Mouse (Mus musculus) cerebellum, postnatal 36 days (tissue): Measurements from ENCODE around the gene Aff1.

Experiments
- DNase-seq, 2 experiments: peaks; one replicate each; pipeline ENCODE4 v3.0.0; 2021 to 2022; ENCODE audit warnings: mixed read lengths in 2 of 2

The Aff1 gene

GRCm38 (mm10) chr5:103776842-103777241 is 84.7 kb downstream of the Aff1 start:
- DNase-seq, result no peak

- no peak for DNase-seq
Measured at GRCm38 (mm10) chr5:103777446-103777845, 85.3 kb downstream of the Aff1 start.

- DNase-seq, result no peak
Measured at GRCm38 (mm10) chr5:103778314-103779117, 86.3 kb downstream of the Aff1 start.

- DNase-seq, result no peak
Measured at GRCm38 (mm10) chr5:103779836-103780235, 87.7 kb downstream of the Aff1 start.

- no peak for DNase-seq
Measured at GRCm38 (mm10) chr5:103780266-103780665, 88.1 kb downstream of the Aff1 start.

GRCm38 (mm10) chr5:103780836-103781235 is 88.7 kb downstream of the Aff1 start:
- peak; percentile 60 to 65 for DNase-seq

GRCm38 (mm10) chr5:103783086-103783668 is 91.0 kb downstream of the Aff1 start:
- DNase-seq, result no peak

- DNase-seq, result no peak
Measured at GRCm38 (mm10) chr5:103786096-103786495, 93.9 kb downstream of the Aff1 start.

GRCm38 (mm10) chr5:103788476-103788875 is 96.3 kb downstream of the Aff1 start:
- DNase-seq, result peak in 1 of 2 experiments; percentile 33

GRCm38 (mm10) chr5:103788976-103789375 is 96.8 kb downstream of the Aff1 start:
- peak; percentile 27 to 46 for DNase-seq

- DNase-seq, result peak; percentile 85 to 86
Measured at GRCm38 (mm10) chr5:103789619-103790116, 97.5 kb downstream of the Aff1 start.

- no peak for DNase-seq
Measured at GRCm38 (mm10) chr5:103791741-103792140, 99.6 kb downstream of the Aff1 start.

GRCm38 (mm10) chr5:103795121-103795520 is 102.9 kb downstream of the Aff1 start:
- DNase-seq, result no peak

GRCm38 (mm10) chr5:103796035-103796434 is 103.9 kb downstream of the Aff1 start:
- no peak for DNase-seq

GRCm38 (mm10) chr5:103797774-103798173 is 105.6 kb downstream of the Aff1 start:
- DNase-seq, result no peak

- no peak for DNase-seq
Measured at GRCm38 (mm10) chr5:103799438-103799837, 107.3 kb downstream of the Aff1 start.

- DNase-seq, result no peak
Measured at GRCm38 (mm10) chr5:103800009-103800408, 107.8 kb downstream of the Aff1 start.

GRCm38 (mm10) chr5:103803386-103803785 is 111.2 kb downstream of the Aff1 start:
- DNase-seq, result no peak

- DNase-seq, result peak; percentile 54 to 56
Measured at GRCm38 (mm10) chr5:103803927-103804590, 111.9 kb downstream of the Aff1 start.

GRCm38 (mm10) chr5:103806851-103807578 is 114.8 kb downstream of the Aff1 start:
- no peak for DNase-seq

- no peak for DNase-seq
Measured at GRCm38 (mm10) chr5:103807637-103808312, 115.6 kb downstream of the Aff1 start.

GRCm38 (mm10) chr5:103809674-103810330 is 117.6 kb downstream of the Aff1 start:
- DNase-seq, result no peak
